Mouse (Mus musculus) natural killer cell, adult 2 months (primary cell): ENCODE measurements around the gene Kctd7.

Experiments used
- DNase-seq, 2 experiments: peaks; one replicate each; pipeline ENCODE4 v3.0.0; 2022; ENCODE audit warnings: low spot score in 2 of 2

The Kctd7 gene

GRCm38 (mm10) chr5:130143101-130143500, 1.6 kb upstream of the Kctd7 start:
- DNase-seq, result no peak

GRCm38 (mm10) chr5:130143977-130144333, 706 bp upstream of the Kctd7 start:
- no peak for DNase-seq

GRCm38 (mm10) chr5:130145961-130146360, 1.3 kb downstream of the Kctd7 start:
- no peak for DNase-seq

GRCm38 (mm10) chr5:130149726-130150310, 5.2 kb downstream of the Kctd7 start:
- DNase-seq, result no peak

- no peak for DNase-seq
Measured at GRCm38 (mm10) chr5:130154286-130154685, 9.6 kb downstream of the Kctd7 start.

GRCm38 (mm10) chr5:130158545-130158944, 13.9 kb downstream of the Kctd7 start:
- no peak for DNase-seq

- DNase-seq, result peak in 1 of 2 experiments; percentile 26
Measured at GRCm38 (mm10) chr5:130159761-130160201, 15.1 kb downstream of the Kctd7 start.

GRCm38 (mm10) chr5:130163670-130164069, 19.0 kb downstream of the Kctd7 start:
- DNase-seq, result peak; percentile 67 to 81

GRCm38 (mm10) chr5:130165213-130165612, 20.6 kb downstream of the Kctd7 start:
- DNase-seq, result no peak

GRCm38 (mm10) chr5:130169109-130169508, 24.4 kb downstream of the Kctd7 start:
- no peak for DNase-seq

- no peak for DNase-seq
Measured at GRCm38 (mm10) chr5:130170666-130171422, 26.2 kb downstream of the Kctd7 start.

- DNase-seq, result peak; percentile 91 to 96
Measured at GRCm38 (mm10) chr5:130171423-130171954, 26.8 kb downstream of the Kctd7 start, which contains the start of gene Rabgef1. TSS of gene Rabgef1 (plus strand) at chr5:130171798.

GRCm38 (mm10) chr5:130171956-130172601, 27.4 kb downstream of the Kctd7 start:
- peak; percentile 45 to 58 for DNase-seq

GRCm38 (mm10) chr5:130173012-130173411, 28.4 kb downstream of the Kctd7 start:
- DNase-seq, result no peak

- DNase-seq, result no peak
Measured at GRCm38 (mm10) chr5:130177871-130178270, 33.2 kb downstream of the Kctd7 start.

- DNase-seq, result no peak
Measured at GRCm38 (mm10) chr5:130180362-130180761, 35.7 kb downstream of the Kctd7 start.

- DNase-seq, result no peak
Measured at GRCm38 (mm10) chr5:130181740-130182540, 37.3 kb downstream of the Kctd7 start.

- DNase-seq, result no peak
Measured at GRCm38 (mm10) chr5:130182541-130182821, 37.8 kb downstream of the Kctd7 start.

GRCm38 (mm10) chr5:130184193-130184856, 39.7 kb downstream of the Kctd7 start:
- no peak for DNase-seq

GRCm38 (mm10) chr5:130185312-130185711, 40.7 kb downstream of the Kctd7 start:
- no peak for DNase-seq

GRCm38 (mm10) chr5:130187383-130187782, 42.7 kb downstream of the Kctd7 start:
- DNase-seq, result no peak
